ENCODE assay signal across 10 mouse cellular contexts in genomic region chr4:134919733-134920540, GRCm38 (mm10). TPM values are rescaled to one million over a fixed set of nuclear protein-coding genes. Genes with fewer than 3 reads are reported as not detected.
DNase-seq lines count a peak whose midpoint lies in the region; ATAC-seq and TF ChIP-seq lines count a peak whose summit lies in the region.
"Had no signal": no experiment of that assay in that cellular context is flagged by ENCODE, and none has a peak within 500 bp of the region (broad histone marks: within the 10 kb centered on the region; RNA-seq: fewer than 3 reads in every experiment).

No protein-coding gene starts in this region.

- H3K4me1 ChIP-seq in hindbrain, postnatal 0 days (ENCODE audit: insufficient read depth, low read length) = 0 out of 2 replicates have a peak, but pooled peaks cover 4% of the 10 kb centered on the region

- ATAC-seq in erythroid progenitor cell, adult 5-6 weeks (replicated peaks; ENCODE audit: low FRiP score, poor library complexity, severe bottlenecking) = peak; percentile 40; the same call in 1 of the 2 replicates
- peak; percentile 28 for ATAC-seq in megakaryocyte progenitor cell, adult 5-6 weeks (replicated peaks; ENCODE audit: poor library complexity)
- ATAC-seq in hindbrain, postnatal 0 days = no peak

- no peak overlapping the region for H3K9ac ChIP-seq in hindbrain, postnatal 0 days (replicated peaks; ENCODE audit: low read length)
- H3K9ac ChIP-seq: embryonic facial prominence, embryonic 13.5 days had no signal

- no peaks in the 10 kb centered on the region for H3K27me3 ChIP-seq in hindbrain, postnatal 0 days (ENCODE audit: insufficient read depth, low read length)
- H3K27me3 ChIP-seq: embryonic facial prominence, embryonic 13.5 days had no signal

- no peak for DNase-seq in gastrocnemius, adult 2 months
- DNase-seq in gastrocnemius, postnatal 25 days = no peak
- DNase-seq in CD4-positive, CD25-positive, alpha-beta regulatory T cell, adult 2 months (ENCODE audit: low read depth, low spot score) = peak; percentile 75
- DNase-seq in urinary bladder, postnatal 4 days (ENCODE audit: low spot score in 2 of 2) = no peak
- DNase-seq in layer of hippocampus, postnatal 25 days (ENCODE audit: extremely low spot score in 1 of 2, low spot score in 1 of 2) = no peak
- no peak for DNase-seq in hindbrain, postnatal 0 days (ENCODE audit: low spot score)

- H3K4me2 ChIP-seq in hindbrain, postnatal 0 days (ENCODE audit: low read depth, low read length) = no peak overlapping the region
- H3K4me2 ChIP-seq: embryonic facial prominence, embryonic 13.5 days had no signal

- peak overlapping the region; percentile 76 for H3K27ac ChIP-seq in gastrocnemius, adult 2 months
- H3K27ac ChIP-seq in hindbrain, postnatal 0 days = no peak overlapping the region
- H3K27ac ChIP-seq: embryonic facial prominence, embryonic 13.5 days; heart, embryonic 10.5 days had no signal

- intact Hi-C loops in gastrocnemius, adult 2 months (cut with DNase I) = no loop called here

- no peak overlapping the region for H3K4me3 ChIP-seq in gastrocnemius, adult 2 months
- no peak overlapping the region for H3K4me3 ChIP-seq in hindbrain, postnatal 0 days (ENCODE audit: low read length)
- H3K4me3 ChIP-seq: embryonic facial prominence, embryonic 13.5 days; heart, embryonic 10.5 days had no signal

- no peak for TF ChIP-seq CTCF in gastrocnemius, adult 2 months (IDR thresholded peaks at IDR 0.05)
- TF ChIP-seq CTCF in hindbrain, postnatal 0 days (IDR thresholded peaks at IDR 0.05; ENCODE audit: low read depth) = no peak

- no peaks in the 10 kb centered on the region for H3K9me3 ChIP-seq in hindbrain, postnatal 0 days (ENCODE audit: low read length)
- H3K9me3 ChIP-seq: embryonic facial prominence, embryonic 13.5 days; heart, embryonic 10.5 days had no signal

- 38% methylated on average over 12 of the region's 12 CpGs for whole genome bisulfite sequencing in hindbrain, postnatal 0 days

- no peaks in the 10 kb centered on the region for H3K36me3 ChIP-seq in hindbrain, postnatal 0 days (ENCODE audit: insufficient read depth, low read length)
- H3K36me3 ChIP-seq: embryonic facial prominence, embryonic 13.5 days had no signal

RNA-seq across cellular contexts. Expression of gene Rsrp1, which starts 3.5 kb away (rescaled TPM):
- 100 to 1,000 TPM; 221 to 234 TPM for total RNA-seq in gastrocnemius, adult 2 months (2021)
- total RNA-seq in gastrocnemius, postnatal 25 days (2021) = 100 to 1,000 TPM; 155 to 161 TPM
- 722 and 849 TPM in 2 replicates for total RNA-seq in erythroid progenitor cell, adult 5-6 weeks (2015; ENCODE audit: low replicate concordance)
- 222 and 384 TPM in 2 replicates for total RNA-seq in erythroid progenitor cell, adult 5-6 weeks (2017; ENCODE audit: low replicate concordance)
- total RNA-seq in megakaryocyte progenitor cell, adult 5-6 weeks (2015) = 413 and 462 TPM in 2 replicates
- 119 and 154 TPM in 2 replicates for total RNA-seq in megakaryocyte progenitor cell, adult 5-6 weeks (2017)
- 100 to 1,000 TPM; 264 to 283 TPM for total RNA-seq in layer of hippocampus, postnatal 25 days (2021)
- total RNA-seq in hindbrain, postnatal 0 days (2014; rRNA removed) = 70.0 and 112 TPM in 2 replicates
- polyA plus RNA-seq in hindbrain, postnatal 0 days (2015; fragmentation: Nextera tagmentation; extraction: Ambion mirVana) = 256 and 295 TPM in 2 replicates

RNA-seq across cellular contexts. Expression of gene Tmem50a, which starts 5.1 kb away (rescaled TPM):
- total RNA-seq in gastrocnemius, adult 2 months (2021) = 10 to 100 TPM; 27.8 to 30.9 TPM
- 10 to 100 TPM; 25.7 to 32.2 TPM for total RNA-seq in gastrocnemius, postnatal 25 days (2021)
- total RNA-seq in erythroid progenitor cell, adult 5-6 weeks (2015; ENCODE audit: low replicate concordance) = 85.5 and 150 TPM in 2 replicates
- 70.6 and 90.5 TPM in 2 replicates for total RNA-seq in erythroid progenitor cell, adult 5-6 weeks (2017; ENCODE audit: low replicate concordance)
- total RNA-seq in megakaryocyte progenitor cell, adult 5-6 weeks (2015) = 216 and 219 TPM in 2 replicates
- 248 and 276 TPM in 2 replicates for total RNA-seq in megakaryocyte progenitor cell, adult 5-6 weeks (2017)
- total RNA-seq in layer of hippocampus, postnatal 25 days (2021) = 100 to 1,000 TPM; 107 to 122 TPM
- total RNA-seq in hindbrain, postnatal 0 days (2014; rRNA removed) = 149 and 166 TPM in 2 replicates
- 231 and 239 TPM in 2 replicates for polyA plus RNA-seq in hindbrain, postnatal 0 days (2015; fragmentation: Nextera tagmentation; extraction: Ambion mirVana)

RNA-seq across cellular contexts. Expression of gene Syf2, which starts 10.8 kb away (rescaled TPM):
- total RNA-seq in gastrocnemius, adult 2 months (2021) = 10 to 100 TPM; 39.5 to 40.9 TPM
- total RNA-seq in gastrocnemius, postnatal 25 days (2021) = 10 to 100 TPM; 32.7 to 34.8 TPM
- 66.7 and 95.9 TPM in 2 replicates for total RNA-seq in erythroid progenitor cell, adult 5-6 weeks (2015; ENCODE audit: low replicate concordance)
- total RNA-seq in erythroid progenitor cell, adult 5-6 weeks (2017; ENCODE audit: low replicate concordance) = 180 and 263 TPM in 2 replicates
- 50.4 and 58.9 TPM in 2 replicates for total RNA-seq in megakaryocyte progenitor cell, adult 5-6 weeks (2015)
- total RNA-seq in megakaryocyte progenitor cell, adult 5-6 weeks (2017) = 173 and 193 TPM in 2 replicates
- total RNA-seq in layer of hippocampus, postnatal 25 days (2021) = 10 to 100 TPM; 50.7 to 55.3 TPM
- total RNA-seq in hindbrain, postnatal 0 days (2014; rRNA removed) = 19.2 and 35.0 TPM in 2 replicates
- polyA plus RNA-seq in hindbrain, postnatal 0 days (2015; fragmentation: Nextera tagmentation; extraction: Ambion mirVana) = 70.7 and 80.4 TPM in 2 replicates

RNA-seq across cellular contexts. Expression of gene Rhd, which starts 55.6 kb away (rescaled TPM):
- total RNA-seq in gastrocnemius, adult 2 months (2021) = not detected
- not detected for total RNA-seq in gastrocnemius, postnatal 25 days (2021)
- 1,050 and 1,093 TPM in 2 replicates for total RNA-seq in erythroid progenitor cell, adult 5-6 weeks (2015; ENCODE audit: low replicate concordance)
- total RNA-seq in erythroid progenitor cell, adult 5-6 weeks (2017; ENCODE audit: low replicate concordance) = 1,285 and 1,461 TPM in 2 replicates
- 8.0 and 15.9 TPM in 2 replicates for total RNA-seq in megakaryocyte progenitor cell, adult 5-6 weeks (2015)
- total RNA-seq in megakaryocyte progenitor cell, adult 5-6 weeks (2017) = 15.3 and 29.2 TPM in 2 replicates
- not detected for total RNA-seq in layer of hippocampus, postnatal 25 days (2021)
- 0.29 and 2.1 TPM in 2 replicates for total RNA-seq in hindbrain, postnatal 0 days (2014; rRNA removed)
- polyA plus RNA-seq in hindbrain, postnatal 0 days (2015; fragmentation: Nextera tagmentation; extraction: Ambion mirVana) = 1.1 TPM in 2 replicates
